Mouse (Mus musculus): ENCODE measurements around the gene Sell.

The Sell gene

DNA sequence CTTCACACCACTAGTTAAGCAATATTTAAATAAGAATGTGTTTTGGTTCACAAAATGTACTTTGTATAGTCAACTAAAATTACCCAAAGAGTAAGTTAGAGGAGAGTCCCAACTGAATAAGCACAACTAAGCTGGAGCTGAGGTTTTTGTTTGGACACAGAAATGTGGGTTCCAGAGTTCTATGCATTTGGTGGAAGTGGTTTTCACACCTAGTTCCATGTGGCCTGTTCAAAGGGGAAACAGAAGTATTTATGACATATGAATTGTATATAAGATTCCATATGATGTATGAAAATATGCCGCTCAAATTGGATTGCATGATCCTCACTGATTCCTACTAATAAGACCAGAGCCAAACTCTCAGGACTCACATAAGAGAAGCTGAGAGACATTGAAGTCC is 13.6 kb downstream of the Sell start:
- no peak for DNase-seq

DNA sequence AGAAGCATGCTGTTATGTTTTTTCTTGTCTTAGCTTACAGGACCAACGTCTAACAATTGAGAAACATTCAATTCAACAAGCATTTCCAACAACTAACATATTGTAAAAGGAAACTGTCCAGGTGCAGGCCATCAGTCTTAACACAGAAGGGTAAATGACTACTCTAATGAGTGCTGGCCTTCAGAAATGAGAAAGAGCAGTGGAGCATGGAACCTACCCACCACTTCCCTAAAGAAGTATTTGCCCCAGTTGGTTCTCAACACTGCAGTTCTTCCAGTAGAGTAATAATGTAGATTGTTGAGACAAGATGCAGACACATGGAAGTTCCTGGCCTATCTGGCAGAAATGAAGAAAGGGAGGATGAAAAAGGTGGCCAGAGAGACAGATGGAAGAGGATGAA is 14.7 kb downstream of the Sell start:
- no peak for DNase-seq

DNA sequence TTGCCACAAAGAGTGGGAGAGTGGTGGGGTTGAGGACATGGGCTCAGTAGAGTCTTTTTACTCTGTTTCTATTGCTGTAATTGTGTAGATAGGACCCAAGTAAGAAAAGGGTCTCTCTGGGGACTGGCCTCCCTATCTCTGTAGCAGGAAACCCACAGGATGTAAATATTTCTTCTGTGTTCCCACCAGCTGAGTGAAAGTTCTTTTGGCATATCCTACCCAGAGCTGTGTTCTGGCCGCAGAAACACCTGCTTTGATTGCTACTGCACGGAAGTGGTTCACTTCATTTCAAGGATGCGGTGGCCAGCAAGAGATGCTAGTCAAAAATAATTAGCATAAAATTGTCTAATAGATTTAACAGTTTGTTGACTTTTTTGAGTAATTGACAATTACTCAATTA is 15.2 kb downstream of the Sell start:
- DNase-seq: peak; percentile 44

DNA sequence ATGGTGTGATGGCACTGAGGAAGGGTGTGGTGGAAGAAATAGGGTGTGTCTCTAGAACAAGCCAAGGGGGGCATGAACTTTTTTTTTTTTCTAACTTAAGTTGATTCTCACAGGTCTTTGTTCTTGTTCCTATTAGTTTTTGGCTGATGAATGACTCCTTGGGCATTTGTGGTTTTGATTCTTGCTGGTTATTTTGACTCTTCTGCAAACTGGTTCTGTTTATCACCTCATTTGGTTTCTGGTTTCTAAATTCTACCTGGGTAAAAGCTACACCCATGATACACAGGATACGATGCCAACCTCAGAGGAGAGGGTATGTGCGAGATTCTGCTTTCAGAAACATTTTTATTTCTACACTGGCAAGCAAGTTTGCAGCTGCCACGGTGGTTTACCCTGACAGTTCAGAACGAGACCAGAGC is 16.6 kb downstream of the Sell start:
- DNase-seq: peak; percentile 48

DNA sequence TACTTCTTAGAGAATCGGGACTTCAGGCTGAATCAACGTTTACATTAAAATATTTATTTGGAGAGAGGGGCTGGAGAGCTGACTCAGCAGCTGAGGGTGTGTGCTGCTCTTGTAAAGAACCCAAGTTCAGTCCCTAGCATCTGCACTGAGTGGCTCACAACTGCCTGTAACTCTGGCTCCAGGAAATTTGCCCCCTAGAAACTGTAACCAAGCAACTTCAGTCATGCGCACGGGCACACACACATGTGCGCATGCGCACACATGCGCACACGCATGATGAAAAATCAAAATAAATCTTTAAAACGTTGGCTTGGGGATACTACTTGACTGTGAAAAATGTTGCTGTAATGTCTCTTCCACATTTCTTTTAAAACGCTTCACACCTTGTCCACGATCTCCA is 17.3 kb downstream of the Sell start:
- no peak for DNase-seq

DNA sequence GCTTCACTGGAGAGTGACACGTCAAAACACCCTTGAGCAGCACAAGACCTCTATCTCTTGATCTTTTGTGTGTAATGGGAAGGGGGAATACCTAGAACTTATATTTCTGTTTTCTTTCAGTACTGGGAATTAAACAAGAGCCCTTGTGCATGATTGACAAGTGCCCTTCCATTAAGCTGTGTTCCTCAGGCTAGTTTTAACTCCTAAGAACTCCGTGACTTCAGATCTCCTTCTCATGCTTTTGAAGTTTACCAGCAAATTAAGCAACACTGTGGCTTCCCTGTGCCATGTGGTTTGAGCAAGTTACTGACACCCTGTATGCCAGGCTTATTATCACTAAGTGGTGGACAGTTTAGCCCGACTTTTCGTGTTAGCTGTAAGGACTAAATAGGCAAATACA is 21.3 kb downstream of the Sell start:
- no peak for DNase-seq

DNA sequence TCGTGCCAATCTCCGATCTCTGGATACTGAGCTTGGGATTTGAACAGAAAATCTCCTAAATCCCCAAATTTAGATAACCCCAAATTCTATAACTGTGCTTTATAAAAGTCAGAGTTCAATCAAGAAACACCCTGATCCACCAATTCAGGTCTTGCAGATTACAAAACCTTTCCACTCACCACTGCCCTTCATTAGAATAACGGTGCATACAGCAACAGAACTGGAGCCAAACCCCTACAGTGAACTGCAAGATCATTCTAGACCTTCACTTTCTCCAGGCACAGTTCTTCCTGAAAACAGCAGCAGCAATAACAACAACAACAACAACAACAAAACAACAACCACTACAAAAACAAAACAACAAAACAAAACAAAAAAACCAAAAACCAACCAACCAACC is 25.0 kb downstream of the Sell start:
- DNase-seq: no peak

DNA sequence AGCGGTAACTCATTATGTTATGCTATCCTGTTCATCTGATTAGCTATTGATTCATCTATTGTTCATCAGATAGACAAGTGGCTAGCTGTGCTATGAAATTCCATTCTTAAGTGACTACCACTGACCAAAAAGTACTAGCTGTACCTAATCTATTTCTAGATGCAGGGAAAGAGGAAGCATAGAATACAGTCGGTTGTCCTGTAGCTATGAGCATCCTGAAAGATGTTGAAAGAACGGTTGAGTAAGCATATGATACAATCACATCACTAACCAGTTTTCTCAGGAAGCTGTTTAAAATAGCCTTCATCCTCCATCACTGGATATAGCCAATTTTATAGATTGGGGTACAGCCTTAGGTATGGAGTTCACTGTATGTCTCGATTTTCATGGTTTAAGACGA is 26.1 kb downstream of the Sell start:
- DNase-seq: no peak

DNA sequence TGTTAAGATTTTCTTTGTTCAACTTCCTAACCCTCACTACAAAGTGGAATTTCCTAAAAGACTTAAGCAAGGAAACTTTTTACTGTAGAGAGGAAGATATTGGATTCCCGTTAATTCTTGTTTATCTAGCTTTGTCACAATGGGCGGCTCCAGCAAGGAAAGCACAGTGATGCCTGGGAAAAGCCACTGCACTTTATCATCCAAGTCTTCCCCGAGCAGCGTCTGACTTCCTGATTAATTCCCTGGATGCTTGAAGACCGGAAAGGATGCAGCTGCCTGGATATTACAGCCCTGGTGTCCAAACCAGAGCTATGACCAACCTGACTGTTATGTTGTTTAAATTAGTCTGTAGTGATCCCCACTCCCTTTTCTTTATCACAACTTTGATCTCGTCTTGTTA is 35.0 kb downstream of the Sell start:
- DNase-seq: no peak

DNA sequence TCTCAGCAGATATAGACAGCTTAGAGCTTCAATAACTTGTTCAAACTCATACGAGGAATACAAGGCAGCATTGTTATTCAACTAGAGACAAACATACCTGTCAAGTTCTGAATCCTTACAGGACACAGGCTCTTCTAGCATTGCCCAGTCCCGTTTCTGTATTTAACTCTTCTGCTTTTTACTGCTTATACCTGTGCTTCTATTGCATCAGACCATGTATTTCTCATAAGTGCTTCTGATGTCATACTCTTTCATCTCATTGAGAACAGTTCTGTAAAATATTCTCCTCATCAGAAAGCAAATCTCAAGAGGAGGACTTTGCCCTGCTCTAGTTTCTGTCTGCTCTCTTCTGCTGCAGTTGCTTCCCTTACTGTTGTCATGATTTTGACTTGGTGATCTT is 36.1 kb downstream of the Sell start:
- no peak for DNase-seq

DNA sequence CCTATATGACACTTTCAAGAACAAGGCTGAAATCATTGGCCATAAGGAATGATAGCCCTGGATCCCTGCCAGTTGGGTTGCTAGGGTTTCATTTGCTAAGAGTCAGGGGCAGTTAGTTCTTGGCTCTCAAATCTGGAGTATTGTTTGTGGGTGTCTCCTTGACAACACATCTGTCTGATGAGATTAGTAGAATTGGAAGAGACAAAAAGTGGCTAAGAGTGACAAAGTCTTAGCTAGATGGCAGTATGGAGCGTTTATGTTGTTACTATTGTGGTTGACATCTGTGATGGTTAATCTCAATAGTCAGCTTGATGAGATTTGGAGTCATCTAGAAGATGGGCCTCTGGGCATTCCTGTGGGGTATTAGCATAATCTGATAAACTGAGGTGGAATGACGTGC is 36.6 kb downstream of the Sell start:
- no peak for DNase-seq

DNA sequence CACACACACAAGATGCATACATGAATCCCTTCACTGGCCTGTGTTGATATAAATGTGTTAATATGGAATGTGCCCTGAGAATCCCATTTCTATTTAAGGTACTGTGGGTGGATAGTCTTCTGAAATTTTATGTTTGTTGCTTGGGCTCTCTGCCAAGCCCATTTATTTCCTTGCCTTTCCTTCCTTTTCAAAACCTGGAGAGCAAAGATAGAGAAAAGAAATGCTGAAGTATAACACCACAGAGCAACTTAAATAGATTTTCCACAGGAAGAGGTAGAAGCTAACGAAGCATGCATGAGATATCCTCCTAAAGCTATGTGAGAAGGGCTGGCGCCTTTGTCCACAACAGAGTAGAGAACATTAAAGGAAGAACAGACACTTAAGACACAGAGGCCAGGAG is 48.0 kb downstream of the Sell start:
- no peak for DNase-seq

DNA sequence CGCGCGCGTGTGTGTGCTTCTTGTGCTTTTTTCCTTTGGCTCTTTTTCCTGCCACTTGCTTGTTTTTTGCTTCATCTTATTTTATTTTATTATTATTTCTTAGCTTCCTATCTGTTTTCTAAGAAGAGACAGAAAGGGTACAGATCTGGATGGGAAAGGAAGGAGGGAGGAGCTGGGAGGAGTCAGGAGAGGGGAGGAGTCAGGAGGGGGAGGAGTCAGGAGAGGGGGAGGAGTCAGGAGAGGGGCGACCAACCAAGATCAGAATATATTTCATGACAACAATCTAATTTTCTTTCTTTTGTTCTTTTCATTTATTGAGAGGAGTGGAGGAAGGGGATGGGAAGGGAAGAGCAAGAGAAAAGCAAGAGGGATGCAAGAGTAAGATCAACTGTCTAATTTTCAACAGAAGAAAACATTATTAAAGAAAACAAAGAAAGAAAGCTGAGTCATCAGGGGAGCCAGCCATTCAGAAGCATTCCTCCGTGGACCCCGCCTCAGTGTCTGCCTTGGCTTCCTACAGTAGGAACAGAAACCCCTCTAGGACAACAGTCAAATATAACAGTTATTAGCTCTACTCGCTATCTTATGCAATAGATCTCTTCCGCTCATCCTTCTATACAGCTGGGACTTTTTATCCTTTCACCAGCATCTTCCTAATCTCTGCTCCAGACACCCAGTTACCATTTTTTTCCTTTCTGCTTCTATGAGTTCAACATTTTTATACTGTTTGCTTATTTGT is 49.0 kb downstream of the Sell start:
- DNase-seq: no peak

DNA sequence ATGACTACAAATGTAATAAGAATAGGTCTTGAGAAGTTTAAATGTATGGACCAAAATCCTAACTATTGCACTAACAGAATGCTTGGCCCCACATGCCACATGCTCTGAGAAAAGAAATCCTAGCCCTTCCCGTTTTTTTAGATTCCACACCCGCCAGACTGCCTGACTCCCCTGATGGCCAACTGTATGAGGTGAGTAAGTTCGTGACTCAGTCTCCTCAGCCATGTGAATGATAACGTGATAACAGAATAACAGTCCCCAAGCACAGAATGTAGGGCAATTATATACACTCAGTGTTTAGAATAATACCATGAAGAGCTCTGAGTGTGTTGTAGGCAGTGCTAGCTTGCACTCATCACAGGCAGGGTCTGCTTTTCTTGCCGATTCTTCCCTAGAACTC is 52.5 kb downstream of the Sell start:
- no peak for DNase-seq

DNA sequence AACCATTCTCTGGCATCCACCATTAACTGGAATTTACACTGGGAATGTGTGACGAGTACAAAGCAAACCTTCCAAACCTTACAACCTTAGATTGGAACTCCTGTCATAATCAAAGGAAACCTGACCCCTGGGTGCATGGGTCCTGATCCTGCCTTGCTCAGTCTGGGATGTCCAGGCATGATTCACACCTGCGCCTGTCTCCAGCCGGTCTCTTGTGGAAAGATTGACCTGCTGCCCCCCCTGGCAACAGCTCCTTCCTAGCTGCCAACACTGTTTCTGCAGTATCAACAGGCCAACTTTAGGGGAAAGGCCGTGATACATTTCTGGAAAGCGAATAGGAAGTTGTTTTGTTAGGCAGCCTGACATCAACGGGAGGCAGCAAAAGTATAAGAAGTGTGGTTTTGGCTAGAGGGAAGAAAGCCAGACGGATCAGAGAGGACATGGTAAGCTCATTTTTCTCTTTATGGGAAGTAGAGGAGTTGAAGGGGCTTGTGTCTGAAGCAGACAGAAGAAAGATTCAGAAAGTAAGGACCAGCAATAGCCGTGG is 53.2 kb downstream of the Sell start, which contains the start of gene Selp:
TSS of gene Selp (plus strand) at position 318 of the 547 bp plus-strand sequence.
- no peak for DNase-seq

DNA sequence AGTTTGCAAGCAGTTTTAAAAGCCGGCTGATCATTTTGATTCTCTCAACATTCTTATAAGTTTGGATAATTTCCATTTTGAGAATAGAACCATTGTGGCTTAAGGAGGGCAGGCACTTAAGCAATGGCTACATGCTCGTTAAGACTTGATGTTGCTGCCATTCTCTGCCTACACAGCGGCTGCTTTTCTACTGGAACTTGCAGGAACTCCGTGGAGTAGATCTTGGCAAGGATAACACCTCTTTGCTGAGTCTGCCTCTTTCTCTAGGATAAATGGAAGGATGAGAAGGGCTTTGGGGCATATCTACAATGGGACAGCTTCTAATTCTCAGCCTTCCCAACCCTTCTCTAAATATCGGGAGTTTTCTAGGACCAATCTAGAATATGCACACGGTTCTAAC is 53.9 kb downstream of the Sell start:
- DNase-seq: no peak

DNA sequence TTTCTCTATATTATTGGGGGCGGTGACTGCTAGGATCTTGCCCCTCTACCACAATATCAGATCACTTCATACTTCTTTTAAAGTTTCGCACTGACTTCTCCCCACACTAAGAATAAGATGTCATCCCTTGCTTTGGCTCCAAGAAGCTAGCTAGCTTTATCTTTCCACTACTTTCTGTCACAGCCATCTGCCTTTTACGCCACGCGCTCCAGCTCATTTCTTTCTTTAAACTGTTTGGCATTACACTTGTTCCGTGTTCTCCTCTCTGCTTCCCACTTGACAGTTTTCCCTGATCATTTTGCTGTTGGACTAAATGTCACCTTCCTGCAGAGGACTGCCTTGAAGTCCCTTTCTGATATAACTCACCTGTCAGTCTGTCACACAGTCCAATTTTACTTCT is 56.1 kb downstream of the Sell start:
- DNase-seq: no peak

DNA sequence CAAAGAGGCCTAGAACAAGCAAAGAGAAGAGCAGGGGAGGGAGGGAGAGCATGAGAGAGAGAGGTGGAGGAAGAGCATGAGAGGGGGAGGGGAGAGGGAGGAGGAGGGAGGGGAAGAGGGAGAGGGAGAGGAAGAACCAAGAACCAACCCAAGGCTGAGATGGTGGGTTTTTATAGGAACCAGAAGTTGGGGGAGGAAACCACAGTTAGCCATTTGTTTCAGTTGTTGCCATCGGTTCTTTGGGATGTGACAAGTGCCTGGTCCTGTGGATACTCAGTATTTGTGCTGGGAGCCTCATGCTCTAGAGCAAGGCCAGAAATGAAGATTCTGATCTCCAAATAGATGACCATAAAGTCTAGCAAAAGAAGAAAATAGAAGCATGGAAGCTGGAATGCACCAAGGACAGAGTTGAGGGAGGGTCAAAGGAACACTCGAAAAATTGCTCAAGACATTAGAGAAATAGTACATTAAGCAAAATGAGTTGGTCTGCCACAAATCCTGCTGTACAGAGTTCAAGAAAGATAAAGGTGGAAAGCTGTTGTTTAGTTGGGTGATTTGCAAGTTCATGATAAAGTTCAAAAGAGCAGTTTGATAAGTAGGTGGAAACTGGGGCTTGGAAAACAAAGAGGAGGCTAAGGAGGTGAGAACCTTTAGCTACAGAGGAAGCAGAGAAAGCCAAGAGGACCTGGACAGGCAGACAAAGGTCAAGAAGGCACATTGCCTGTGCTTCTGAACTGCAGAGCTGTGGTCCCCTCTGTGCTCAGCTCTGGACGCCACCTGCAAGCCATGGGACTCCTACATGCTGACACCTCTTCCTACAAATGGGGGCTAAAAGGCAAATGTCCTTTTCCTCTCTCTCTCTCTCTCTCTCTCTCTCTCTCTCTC is 58.4 kb downstream of the Sell start:
- no peak for DNase-seq

DNA sequence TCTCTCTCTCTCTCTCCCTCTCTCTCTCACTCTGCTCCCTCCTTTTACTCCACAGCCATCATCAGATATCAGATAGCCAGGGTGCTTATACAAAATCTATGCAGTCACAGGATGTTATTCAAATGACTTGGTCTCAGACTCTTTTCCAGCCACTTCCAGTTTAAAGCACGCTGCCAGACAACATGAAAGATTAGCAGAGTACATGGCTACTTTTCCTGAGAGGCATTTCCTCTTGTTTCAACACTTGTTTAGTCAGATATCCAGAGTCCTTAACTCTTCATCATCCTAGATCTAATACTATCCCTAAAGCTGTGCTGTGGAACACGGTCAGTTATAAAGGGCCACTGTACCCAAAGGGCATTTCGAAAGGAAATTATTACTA is 59.0 kb downstream of the Sell start:
- DNase-seq: no peak

DNA sequence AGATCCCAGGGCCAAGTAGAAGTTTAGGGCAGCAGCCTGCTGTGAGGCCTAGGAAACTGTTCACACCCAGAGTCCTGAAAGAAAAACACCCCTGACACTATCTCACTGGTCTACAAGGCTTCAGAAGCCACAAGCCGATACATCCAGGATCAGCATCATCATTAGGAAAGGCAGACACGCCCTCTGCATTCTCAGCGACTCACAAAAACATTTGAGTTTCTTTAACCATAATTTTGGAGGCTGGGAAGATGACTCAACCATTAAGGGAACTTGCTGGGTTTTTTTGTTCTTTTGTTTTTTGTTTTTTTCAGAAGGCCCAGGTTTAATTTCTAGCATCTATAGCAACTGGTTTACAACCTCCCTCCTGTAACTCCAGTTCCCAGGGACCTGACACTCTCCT is 62.1 kb downstream of the Sell start:
- DNase-seq: no peak

DNA sequence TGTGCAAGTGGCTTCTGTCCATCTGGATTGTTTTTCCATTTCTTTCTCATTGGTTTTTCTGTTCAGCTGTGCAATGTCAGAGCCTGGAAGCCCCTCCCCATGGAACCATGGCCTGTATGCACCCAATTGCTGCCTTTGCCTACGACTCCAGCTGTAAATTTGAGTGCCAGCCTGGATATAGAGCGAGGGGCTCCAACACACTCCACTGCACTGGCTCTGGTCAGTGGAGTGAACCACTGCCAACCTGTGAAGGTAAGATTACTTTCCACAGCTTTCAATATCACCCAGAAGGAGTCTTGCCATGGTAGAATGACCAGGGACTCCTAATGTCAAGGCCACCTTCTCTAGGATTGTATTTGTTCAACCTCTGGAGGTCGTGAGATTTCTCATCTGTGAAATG is 68.2 kb downstream of the Sell start:
- no peak for DNase-seq

DNA sequence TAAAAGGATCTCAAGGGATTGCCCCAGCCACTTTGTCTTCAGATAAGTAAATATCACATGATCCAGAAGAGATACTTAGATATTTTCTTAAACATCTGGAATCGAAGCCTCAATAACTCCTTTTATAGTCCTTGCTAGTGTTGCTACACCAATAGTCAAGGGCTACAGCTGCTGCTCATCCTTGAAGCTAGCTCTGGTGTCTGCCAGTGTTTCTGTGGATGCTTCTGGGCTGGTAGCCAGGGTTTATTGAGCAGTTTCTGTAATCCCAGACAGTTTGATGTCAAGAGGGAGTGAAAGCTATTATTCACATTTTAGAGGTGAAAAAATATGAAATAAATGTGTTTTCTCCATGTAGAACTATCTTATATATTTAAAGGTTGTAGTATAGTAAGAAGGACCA is 70.8 kb downstream of the Sell start:
- no peak for DNase-seq
